10 mouse cellular contexts compared by ENCODE assay signal in the genomic region with DNA sequence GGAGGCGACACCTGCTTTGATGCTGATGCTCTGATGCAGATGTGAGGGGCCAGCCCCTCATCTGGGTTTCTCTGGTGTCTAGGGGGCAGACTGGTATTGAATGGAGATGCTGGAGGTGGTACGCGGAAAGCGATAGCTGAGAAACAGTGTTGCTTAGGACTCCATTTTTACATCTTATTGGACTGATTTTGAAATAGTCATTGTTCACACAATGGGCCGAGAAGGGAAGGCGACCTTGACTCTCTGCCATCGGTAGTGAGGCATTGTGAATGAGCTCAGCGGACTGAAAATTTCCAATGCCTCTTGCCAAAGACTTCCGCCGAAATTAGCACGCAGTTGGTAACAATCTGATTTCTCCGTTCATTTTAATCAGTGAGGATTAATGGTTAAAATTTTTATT.
A peak's percentile ranks its signal among the peaks of the same experiment; 100 is the strongest.
DNase-seq lines count a peak whose midpoint lies in the region; ATAC-seq lines count a peak whose summit lies in the region.
"Had no signal": no experiment of that assay in that cellular context is flagged by ENCODE, and none has a peak within 500 bp of the region (broad histone marks: within the 10 kb centered on the region; RNA-seq: fewer than 3 reads in every experiment).

No protein-coding gene starts in this region.

- peak overlapping the region; percentile 49 for H3K4me2 ChIP-seq in hindbrain, embryonic 16.5 days (ENCODE audit: low read length)
- H3K4me2 ChIP-seq: heart, embryonic 15.5 days had no signal

- 0 out of 2 replicates have a peak, but pooled peaks have one; percentile 48 for ATAC-seq in hindbrain, embryonic 16.5 days
- ATAC-seq in frontal cortex, adult (ENCODE audit: low TSS enrichment) = no peak

- no peaks in the 10 kb centered on the region for H3K9me3 ChIP-seq in heart, embryonic 10.5 days
- H3K9me3 ChIP-seq in hindbrain, embryonic 16.5 days (ENCODE audit: control insufficient read depth, low read length) = no peaks in the 10 kb centered on the region
- H3K9me3 ChIP-seq: heart, embryonic 15.5 days; limb, embryonic 10.5 days had no signal

- H3K27ac ChIP-seq in heart, embryonic 10.5 days = no peak overlapping the region
- H3K27ac ChIP-seq in hindbrain, embryonic 16.5 days (ENCODE audit: low read depth, low read length) = no peak overlapping the region
- H3K27ac ChIP-seq: heart, embryonic 15.5 days; limb, embryonic 10.5 days; macrophage had no signal

- peaks cover 12% of the 10 kb centered on the region; the same call in 1 of the 2 replicates for H3K4me1 ChIP-seq in heart, embryonic 10.5 days
- peaks cover 4% of the 10 kb centered on the region; the same call in 1 of the 2 replicates for H3K4me1 ChIP-seq in hindbrain, embryonic 16.5 days (ENCODE audit: control insufficient read depth, insufficient read depth, low read depth, low read length)
- H3K4me1 ChIP-seq: heart, embryonic 15.5 days had no signal

- WGBS in heart, embryonic 10.5 days = 90% methylated on average over 12 of the region's 12 CpGs
- 38% methylated on average over 12 of the region's 12 CpGs for WGBS in hindbrain, embryonic 16.5 days

- no peak overlapping the region for H3K4me3 ChIP-seq in heart, embryonic 10.5 days
- H3K4me3 ChIP-seq in hindbrain, embryonic 16.5 days (ENCODE audit: low read length) = peak overlapping the region; percentile 12; the same call in 1 of the 2 replicates
- H3K4me3 ChIP-seq: heart, embryonic 15.5 days; limb, embryonic 10.5 days had no signal

- H3K27me3 ChIP-seq in heart, embryonic 10.5 days (ENCODE audit: insufficient read depth, poor library complexity, severe bottlenecking) = no peaks in the 10 kb centered on the region
- H3K27me3 ChIP-seq in hindbrain, embryonic 16.5 days (replicated peaks; ENCODE audit: control insufficient read depth, insufficient read depth, low read length) = no peaks in the 10 kb centered on the region
- H3K27me3 ChIP-seq: heart, embryonic 15.5 days had no signal

- H3K36me3 ChIP-seq in heart, embryonic 10.5 days = no peaks in the 10 kb centered on the region
- H3K36me3 ChIP-seq in hindbrain, embryonic 16.5 days (ENCODE audit: control insufficient read depth, insufficient read depth, low read length) = no peaks in the 10 kb centered on the region
- H3K36me3 ChIP-seq: heart, embryonic 15.5 days; limb, embryonic 10.5 days had no signal

- peak; percentile 92 for DNase-seq in heart, adult 11 months
- no peak for DNase-seq in heart, embryonic 10.5 days (ENCODE audit: low spot score)
- peak; percentile 49 for DNase-seq in testis, postnatal 10 days (ENCODE audit: low spot score)
- DNase-seq in testis, postnatal 14 days (ENCODE audit: low spot score) = no peak
- no peak for DNase-seq in thymus, postnatal 14 days

- H3K9ac ChIP-seq in hindbrain, embryonic 16.5 days (ENCODE audit: low read depth, low read length) = peak overlapping the region; percentile 41
- H3K9ac ChIP-seq: heart, embryonic 15.5 days had no signal

Comparison
In these comparisons a context has a peak if more than half of its experiments do, and no peak if none do; other contexts are left out.
1. DNase-seq: peak in heart, adult 11 months (single experiment) and testis, postnatal 10 days (single experiment); none in heart, embryonic 10.5 days (single experiment), testis, postnatal 14 days (single experiment) and thymus, postnatal 14 days (single experiment).